Mouse (Mus musculus) liver, postnatal 0 days (tissue): ENCODE measurements around the gene Mthfd1l.

Experiments used
- CTCF ChIP-seq: sonication (generic); IDR thresholded peaks from 2 replicates; pipeline ENCODE4 v1.5.1; 2016; ENCODE audit warnings: antibody characterized with exemption, low read depth
- EP300 ChIP-seq: IDR thresholded peaks from 2 replicates; pipeline ENCODE4 v1.6.1; 2016; ENCODE audit warnings: antibody characterized with exemption, low read depth, mild to moderate bottlenecking

DNA sequence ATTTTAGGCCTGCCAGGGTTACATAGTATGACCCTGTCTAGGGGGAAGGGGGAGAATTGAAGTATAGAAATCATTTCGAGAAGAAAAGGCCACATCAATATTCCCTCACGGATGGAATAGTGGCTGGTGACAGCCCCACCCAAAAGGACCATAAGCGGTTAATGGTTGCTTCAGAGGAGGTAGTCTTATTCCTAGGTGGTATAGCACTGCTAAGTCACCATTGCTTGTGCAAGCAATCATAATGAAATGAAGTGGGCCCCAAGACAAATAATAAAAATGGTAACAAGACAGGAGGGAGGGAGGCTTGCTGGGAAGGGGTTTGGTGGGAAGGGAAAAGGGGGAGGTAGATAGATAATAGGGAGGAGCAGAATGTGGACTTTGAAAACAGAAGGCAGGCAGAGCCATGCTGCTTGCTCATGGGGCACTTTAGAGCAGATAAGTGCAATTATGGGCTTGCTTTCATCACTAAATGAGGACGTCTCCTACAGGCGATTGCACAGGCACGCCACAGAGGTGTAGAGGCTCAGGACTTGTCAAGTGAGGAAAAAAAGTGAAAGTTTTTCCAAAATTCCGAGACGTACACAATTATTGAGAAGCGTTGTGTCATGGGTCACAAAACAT is 105.4 kb downstream of the Mthfd1l start:
- no peak for TF ChIP-seq EP300
- no peak for TF ChIP-seq CTCF
